Mouse (Mus musculus): ENCODE results near the gene Tmem265. TPM values are rescaled to one million over a fixed set of nuclear protein-coding genes. Genes with fewer than 3 reads are reported as not detected.

Gene Tmem265
- polyA plus RNA-seq, 1 experiment from 2014 or later: 1.9 TPM

DNA sequence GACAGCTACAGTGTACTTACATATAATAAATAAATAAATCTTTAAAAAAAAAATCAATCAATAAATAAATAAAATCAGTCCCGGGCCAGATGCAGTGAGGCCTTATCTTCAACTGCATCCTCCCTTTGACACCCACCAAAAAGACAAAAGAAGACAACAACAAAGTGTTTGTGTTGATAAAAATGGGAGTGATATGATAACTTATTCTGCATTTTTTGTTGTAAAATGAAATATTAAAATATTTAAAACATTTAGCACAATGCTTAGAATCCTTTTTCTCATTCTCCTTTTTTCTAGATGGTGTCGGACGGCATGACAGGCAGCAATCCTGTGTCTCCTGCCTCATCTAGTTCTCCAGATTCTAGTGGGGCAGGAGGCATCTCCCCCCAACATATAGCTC is 41.9 kb upstream of the Tmem265 start, which contains the start of gene Gm42715:
Gene Gm42715 (plus strand): TSS at position 301 of the 400 bp plus-strand sequence.
- peaks cover 98% of the 10 kb centered on the region for H3K36me3 ChIP-seq (ENCODE audit: control insufficient read depth, insufficient read depth, low read length)
- 92% methylated on average over 3 of the region's 3 CpGs for WGBS
- ATAC-seq (ENCODE audit: insufficient number of reproducible peaks, insufficient read depth, low FRiP score, low read depth): no peak
- H3K4me1 ChIP-seq (ENCODE audit: control insufficient read depth in 2 of 2, insufficient read depth in 2 of 2, low read length in 2 of 2): no peaks in the 10 kb centered on the region
- no peaks in the 10 kb centered on the region for H3K27me3 ChIP-seq (ENCODE audit: control insufficient read depth, insufficient read depth, low read length)
- H3K4me3 ChIP-seq (ENCODE audit: control insufficient read depth in 1 of 2, insufficient read depth in 1 of 2, low read depth in 1 of 2, low read length in 2 of 2): no peak within 1 kb of the TSS
- no peak within 1 kb of the TSS for H3K9ac ChIP-seq (ENCODE audit: low read length)
- no peak within 1 kb of the TSS for H3K4me2 ChIP-seq (ENCODE audit: low read length)
- no peak within 1 kb of the TSS for H3K27ac ChIP-seq (replicated peaks in 1 of 2; ENCODE audit: control insufficient read depth in 1 of 2, insufficient read depth in 1 of 2, low read depth in 2 of 2, low read length in 2 of 2)
- H3K9me3 ChIP-seq (ENCODE audit: control insufficient read depth, low read length): no peaks in the 10 kb centered on the region

DNA sequence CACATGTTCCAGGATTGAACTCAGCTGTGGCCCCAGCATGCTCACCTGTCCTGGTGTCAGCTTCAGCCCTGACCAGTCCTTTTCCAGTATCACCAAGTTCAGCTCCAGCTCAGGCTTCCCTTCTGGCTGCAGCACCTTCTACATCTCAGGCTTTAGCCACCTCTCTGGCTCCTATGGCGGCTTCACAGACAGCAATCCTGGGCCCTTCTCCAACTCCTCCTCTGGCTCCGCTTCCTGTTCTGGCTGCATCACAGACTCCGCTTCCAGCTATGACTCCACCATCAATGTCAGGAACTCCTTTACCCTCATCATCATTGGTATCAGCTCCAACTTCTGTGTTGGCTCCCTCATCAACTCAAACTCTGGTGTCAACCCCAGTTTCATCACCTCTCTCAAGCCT is 19.5 kb upstream of the Tmem265 start:
- WGBS: 97% methylated on average over 3 of the region's 3 CpGs
- no peaks in the 10 kb centered on the region for H3K27me3 ChIP-seq (ENCODE audit: control insufficient read depth, insufficient read depth, low read length)
- ATAC-seq (ENCODE audit: insufficient number of reproducible peaks, insufficient read depth, low FRiP score, low read depth): no peak

DNA sequence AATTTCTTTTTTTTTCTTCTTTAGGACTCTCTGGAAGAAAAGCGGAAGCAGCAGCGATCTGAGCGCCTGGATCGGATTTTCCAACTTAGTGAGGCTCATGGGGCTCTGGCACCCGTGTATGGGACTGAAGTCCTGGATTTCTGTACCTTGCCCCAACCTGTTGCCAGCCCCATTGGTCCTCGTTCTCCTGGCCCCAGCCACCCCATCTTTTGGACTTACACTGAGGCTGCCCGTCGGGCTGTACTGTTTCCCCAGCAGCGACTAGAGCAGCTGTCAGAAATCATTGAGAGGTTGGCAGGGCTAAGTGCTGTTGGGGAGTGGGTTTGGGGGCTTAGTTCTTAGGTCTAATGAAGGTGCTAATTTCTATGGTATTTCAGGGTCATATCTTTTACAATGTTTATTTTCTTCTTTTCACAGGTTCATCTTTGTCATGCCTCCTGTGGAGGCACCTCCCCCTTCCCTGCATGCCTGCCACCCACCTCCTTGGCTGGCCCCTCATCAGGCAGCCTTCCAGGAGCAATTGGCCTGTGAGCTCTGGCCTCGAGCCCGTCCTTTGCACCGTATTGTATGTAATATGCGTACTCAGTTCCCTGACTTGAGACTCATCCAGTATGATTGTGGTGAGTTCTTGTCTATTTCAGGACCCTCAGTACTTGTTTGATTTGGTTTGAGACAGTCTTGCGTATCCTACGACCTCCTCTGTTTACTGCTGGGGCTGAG is 11.9 kb upstream of the Tmem265 start:
- Histone ChIP-seq H3K27ac (replicated peaks in 1 of 2; ENCODE audit: control insufficient read depth in 1 of 2, insufficient read depth in 1 of 2, low read depth in 2 of 2, low read length in 2 of 2) (no peak overlapping the region), H3K4me3 (ENCODE audit: control insufficient read depth in 1 of 2, insufficient read depth in 1 of 2, low read depth in 1 of 2, low read length in 2 of 2) (no peak overlapping the region), H3K4me1 (ENCODE audit: control insufficient read depth in 2 of 2, insufficient read depth in 2 of 2, low read length in 2 of 2) (no peaks in the 10 kb centered on the region), H3K36me3 (ENCODE audit: control insufficient read depth, insufficient read depth, low read length) (peaks cover 93% of the 10 kb centered on the region), H3K4me2 (ENCODE audit: low read length) (no peak overlapping the region), H3K27me3 (ENCODE audit: control insufficient read depth, insufficient read depth, low read length) (no peaks in the 10 kb centered on the region), H3K9ac (ENCODE audit: low read length) (no peak overlapping the region), H3K9me3 (ENCODE audit: control insufficient read depth, low read length) (no peaks in the 10 kb centered on the region)
- ATAC-seq (ENCODE audit: insufficient number of reproducible peaks, insufficient read depth, low FRiP score, low read depth): no peak
- WGBS: 87% methylated on average over 15 of the region's 15 CpGs

More for the DNA sequence above, 19.5 kb upstream of the Tmem265 start:
- no peak overlapping the region for H3K9ac ChIP-seq (ENCODE audit: low read length)
- H3K4me3 ChIP-seq (ENCODE audit: control insufficient read depth in 1 of 2, insufficient read depth in 1 of 2, low read depth in 1 of 2, low read length in 2 of 2): no peak overlapping the region
- H3K4me2 ChIP-seq (ENCODE audit: low read length): no peak overlapping the region
- peaks cover 98% of the 10 kb centered on the region for H3K36me3 ChIP-seq (ENCODE audit: control insufficient read depth, insufficient read depth, low read length)
- H3K4me1 ChIP-seq (ENCODE audit: control insufficient read depth in 2 of 2, insufficient read depth in 2 of 2, low read length in 2 of 2): no peaks in the 10 kb centered on the region
- no peaks in the 10 kb centered on the region for H3K9me3 ChIP-seq (ENCODE audit: control insufficient read depth, low read length)
- no peak overlapping the region for H3K27ac ChIP-seq (replicated peaks in 1 of 2; ENCODE audit: control insufficient read depth in 1 of 2, insufficient read depth in 1 of 2, low read depth in 2 of 2, low read length in 2 of 2)

DNA sequence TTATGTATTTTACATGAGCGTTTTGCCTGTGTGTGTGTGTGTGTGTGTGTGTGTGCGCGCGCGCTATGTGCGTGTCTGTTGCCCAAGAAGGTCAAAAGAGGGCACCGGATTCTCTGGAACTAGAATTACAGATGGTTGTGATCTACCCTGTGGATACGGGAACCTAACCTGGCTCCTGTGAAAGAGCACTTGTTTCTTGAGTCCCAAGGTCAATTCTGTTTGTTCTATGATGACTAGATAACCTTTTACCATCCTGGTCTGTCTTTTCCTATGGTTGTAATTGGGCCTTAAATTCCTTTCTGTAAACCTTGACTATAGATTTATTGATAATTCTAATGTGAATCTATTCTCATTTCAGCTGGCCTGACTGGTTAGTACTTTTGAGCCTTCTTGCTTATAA is 9.6 kb upstream of the Tmem265 start:
- ATAC-seq (ENCODE audit: insufficient number of reproducible peaks, insufficient read depth, low FRiP score, low read depth): no peak
- no peaks in the 10 kb centered on the region for H3K9me3 ChIP-seq (ENCODE audit: control insufficient read depth, low read length)
- H3K9ac ChIP-seq (ENCODE audit: low read length): no peak overlapping the region
- 93% methylated on average over 8 of the region's 8 CpGs for WGBS
- no peaks in the 10 kb centered on the region for H3K27me3 ChIP-seq (ENCODE audit: control insufficient read depth, insufficient read depth, low read length)
- no peak overlapping the region for H3K4me2 ChIP-seq (ENCODE audit: low read length)
- H3K36me3 ChIP-seq (ENCODE audit: control insufficient read depth, insufficient read depth, low read length): peaks cover 93% of the 10 kb centered on the region
- no peaks in the 10 kb centered on the region for H3K4me1 ChIP-seq (ENCODE audit: control insufficient read depth in 2 of 2, insufficient read depth in 2 of 2, low read length in 2 of 2)
- H3K27ac ChIP-seq (replicated peaks in 1 of 2; ENCODE audit: control insufficient read depth in 1 of 2, insufficient read depth in 1 of 2, low read depth in 2 of 2, low read length in 2 of 2): no peak overlapping the region
- no peak overlapping the region for H3K4me3 ChIP-seq (ENCODE audit: control insufficient read depth in 1 of 2, insufficient read depth in 1 of 2, low read depth in 1 of 2, low read length in 2 of 2)

DNA sequence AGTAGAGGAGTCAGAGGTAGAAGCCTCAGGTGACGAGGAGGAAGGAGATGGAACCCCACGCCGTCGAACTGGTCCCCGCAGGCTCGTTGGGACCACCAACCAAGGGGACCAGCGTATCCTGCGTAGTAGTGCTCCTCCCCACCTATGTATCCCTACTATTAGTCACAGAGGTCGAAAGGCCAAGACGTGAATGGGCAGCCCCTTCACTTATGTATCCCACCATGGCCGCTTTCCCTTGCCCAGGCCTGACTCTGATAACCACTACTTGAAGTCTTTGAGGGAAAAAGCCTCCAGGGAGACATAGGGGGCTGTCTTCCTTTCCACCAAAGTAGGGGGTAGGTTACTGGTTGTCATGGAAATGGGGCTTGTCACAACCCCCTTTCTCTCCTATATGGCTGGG is 610 bp upstream of the Tmem265 start:
- H3K9ac ChIP-seq (ENCODE audit: low read length): no peak overlapping the region
- H3K36me3 ChIP-seq (ENCODE audit: control insufficient read depth, insufficient read depth, low read length): peaks cover 93% of the 10 kb centered on the region
- ATAC-seq (ENCODE audit: insufficient number of reproducible peaks, insufficient read depth, low FRiP score, low read depth): no peak
- no peak overlapping the region for H3K27ac ChIP-seq (replicated peaks in 1 of 2; ENCODE audit: control insufficient read depth in 1 of 2, insufficient read depth in 1 of 2, low read depth in 2 of 2, low read length in 2 of 2)
- H3K4me2 ChIP-seq (ENCODE audit: low read length): no peak overlapping the region
- no peaks in the 10 kb centered on the region for H3K27me3 ChIP-seq (ENCODE audit: control insufficient read depth, insufficient read depth, low read length)
- no peaks in the 10 kb centered on the region for H3K9me3 ChIP-seq (ENCODE audit: control insufficient read depth, low read length)
- H3K4me1 ChIP-seq (ENCODE audit: control insufficient read depth in 2 of 2, insufficient read depth in 2 of 2, low read length in 2 of 2): peaks cover 4 to 9% of the 10 kb centered on the region in 2 experiments; a peak in 3 of 4 replicates
- 97% methylated on average over 3 of the region's 11 CpGs for WGBS
- no peak overlapping the region for H3K4me3 ChIP-seq (ENCODE audit: control insufficient read depth in 1 of 2, insufficient read depth in 1 of 2, low read depth in 1 of 2, low read length in 2 of 2)

DNA sequence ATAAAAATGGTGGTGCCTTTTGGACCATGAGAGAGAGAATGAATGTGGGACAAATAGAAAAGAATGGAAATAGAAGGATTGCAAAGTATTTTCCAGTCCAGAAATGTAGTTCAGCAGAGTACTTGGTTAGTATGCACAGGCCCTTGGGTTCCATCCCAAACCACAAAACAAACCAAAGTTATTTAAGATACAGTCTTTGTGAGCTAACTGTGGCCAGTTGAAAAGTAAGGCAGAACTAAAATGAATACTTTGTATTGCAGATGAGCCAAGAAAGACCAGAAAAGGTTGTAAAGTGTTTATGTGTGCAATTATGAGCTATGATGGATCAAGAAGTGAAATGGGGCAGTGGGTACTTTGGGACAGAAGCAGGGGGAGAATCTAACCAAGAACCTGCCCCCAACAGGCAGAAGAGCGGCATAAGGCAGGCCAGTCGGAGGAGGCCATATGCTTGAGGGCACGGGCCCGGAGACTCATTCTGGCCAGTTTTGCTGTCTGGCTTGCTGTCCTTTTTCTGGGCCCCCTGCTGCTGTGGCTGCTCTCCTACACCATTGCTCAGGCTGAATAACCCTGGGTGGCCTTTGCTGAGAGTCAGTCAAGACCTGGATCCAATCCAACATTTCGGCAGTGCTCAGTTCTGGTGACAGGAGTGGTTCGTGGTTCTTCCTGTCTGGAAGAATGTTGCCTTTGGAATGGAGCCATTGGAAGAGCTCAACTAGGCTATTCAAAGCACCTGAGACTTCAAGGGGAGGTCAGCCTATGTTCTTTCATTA is 3.4 kb downstream of the Tmem265 start:
- WGBS: 43% methylated on average over 6 of the region's 6 CpGs
- no peaks in the 10 kb centered on the region for H3K27me3 ChIP-seq (ENCODE audit: control insufficient read depth, insufficient read depth, low read length)
- no peaks in the 10 kb centered on the region for H3K9me3 ChIP-seq (ENCODE audit: control insufficient read depth, low read length)
- peaks cover 85% of the 10 kb centered on the region for H3K36me3 ChIP-seq (ENCODE audit: control insufficient read depth, insufficient read depth, low read length)
- H3K4me3 ChIP-seq (ENCODE audit: control insufficient read depth in 1 of 2, insufficient read depth in 1 of 2, low read depth in 1 of 2, low read length in 2 of 2): no peak overlapping the region
- H3K4me2 ChIP-seq (ENCODE audit: low read length): no peak overlapping the region
- peak overlapping the region; percentile 41; the same call in 1 of the 2 replicates for H3K9ac ChIP-seq (ENCODE audit: low read length)
- peak; percentile 68; the same call in 1 of the 2 replicates for ATAC-seq (ENCODE audit: insufficient number of reproducible peaks, insufficient read depth, low FRiP score, low read depth)
- peak overlapping the region; percentile 42 to 54; a peak in 3 of 4 replicates for H3K27ac ChIP-seq (replicated peaks in 1 of 2; ENCODE audit: control insufficient read depth in 1 of 2, insufficient read depth in 1 of 2, low read depth in 2 of 2, low read length in 2 of 2)
- peaks cover 4 to 9% of the 10 kb centered on the region in 2 experiments; a peak in 3 of 4 replicates for H3K4me1 ChIP-seq (ENCODE audit: control insufficient read depth in 2 of 2, insufficient read depth in 2 of 2, low read length in 2 of 2)

DNA sequence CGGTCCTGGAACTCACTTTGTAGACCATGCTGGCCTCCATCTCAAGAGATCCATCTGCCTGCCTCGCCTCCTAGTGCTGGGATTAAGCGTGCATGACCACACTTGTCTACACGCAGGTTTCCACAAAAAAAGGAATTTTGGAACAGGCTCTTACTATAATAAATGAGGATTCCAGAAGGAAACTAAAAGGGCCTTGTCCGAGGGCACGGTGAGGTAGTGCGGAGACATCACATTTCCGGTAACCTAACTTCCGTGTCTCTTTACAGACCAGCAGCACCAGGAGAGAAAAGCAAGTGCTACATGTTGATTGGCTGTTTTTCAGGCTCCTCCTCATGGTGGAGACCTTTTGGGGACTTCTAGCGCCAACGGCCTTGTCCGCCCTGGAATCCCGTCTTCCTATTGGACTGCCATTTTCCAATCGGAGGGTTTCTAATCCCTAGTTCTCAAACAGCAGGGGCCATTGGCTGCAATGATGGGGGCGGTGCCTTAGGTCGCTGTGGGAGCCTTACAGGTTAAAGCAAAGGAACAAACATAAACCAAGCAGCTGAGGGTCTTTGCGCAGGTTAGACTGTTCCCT is 11.8 kb downstream of the Tmem265 start, which contains the start of gene Phkg2:
Gene Phkg2 (plus strand): TSS at position 446 of the 577 bp plus-strand sequence.
- H3K4me2 ChIP-seq (ENCODE audit: low read length): peak within 1 kb of the TSS; percentile 90
- H3K27ac ChIP-seq (replicated peaks in 1 of 2; ENCODE audit: control insufficient read depth in 1 of 2, insufficient read depth in 1 of 2, low read depth in 2 of 2, low read length in 2 of 2): peak within 1 kb of the TSS; percentile 51 to 79
- no peaks in the 10 kb centered on the region for H3K9me3 ChIP-seq (ENCODE audit: control insufficient read depth, low read length)
- H3K9ac ChIP-seq (ENCODE audit: low read length): peak within 1 kb of the TSS; percentile 87
- peak within 1 kb of the TSS; percentile 60 to 76 for H3K4me3 ChIP-seq (ENCODE audit: control insufficient read depth in 1 of 2, insufficient read depth in 1 of 2, low read depth in 1 of 2, low read length in 2 of 2)
- H3K4me1 ChIP-seq (ENCODE audit: control insufficient read depth in 2 of 2, insufficient read depth in 2 of 2, low read length in 2 of 2): peaks cover 6 to 21% of the 10 kb centered on the region in 2 experiments; a peak in 3 of 4 replicates
- H3K27me3 ChIP-seq (ENCODE audit: control insufficient read depth, insufficient read depth, low read length): no peaks in the 10 kb centered on the region
- peak; percentile 95 for ATAC-seq (ENCODE audit: insufficient number of reproducible peaks, insufficient read depth, low FRiP score, low read depth)
- peaks cover 28% of the 10 kb centered on the region for H3K36me3 ChIP-seq (ENCODE audit: control insufficient read depth, insufficient read depth, low read length)
- WGBS: under 1% methylated on average over 17 of the region's 17 CpGs

All from heart, embryonic 14.5 days (tissue).